Mouse (Mus musculus) limb, embryonic 11.5 days (tissue): ENCODE measurements around the gene Polr2f. TPM values are rescaled to one million over a fixed set of nuclear protein-coding genes. Genes with fewer than 3 reads are reported as not detected.

Source experiments
- ATAC-seq: fragments of 200-750 bp; cut with Nextera tagmentation; 2 replicates; pipeline ENCODE4 v1.8.0; 2017; ENCODE audit warnings: low read depth; ENCODE audit not compliant: insufficient number of reproducible peaks, low FRiP score, low TSS enrichment
- DNase-seq: peaks from one replicate; pipeline ENCODE4 v3.0.0-alpha.2; 2015; ENCODE audit warnings: low spot score
- H3K27ac ChIP-seq: fragments of 300-500 bp; sonication (generic); replicated peaks from 2 replicates; pipeline ENCODE4 v1.5.1; 2014; ENCODE audit warnings: low read depth, mild to moderate bottlenecking, low read length
- H3K27me3 ChIP-seq: fragments of 300-500 bp; sonication (generic); 2 replicates; pipeline ENCODE4 v1.6.1; 2014; ENCODE audit warnings: mild to moderate bottlenecking, low read length, mixed read lengths; ENCODE audit not compliant: control insufficient read depth, insufficient read depth
- H3K36me3 ChIP-seq: fragments of 300-500 bp; sonication (generic); 2 replicates; pipeline ENCODE4 v1.6.1; 2014; ENCODE audit warnings: mild to moderate bottlenecking, low read length, moderate library complexity, mixed read lengths; ENCODE audit not compliant: control insufficient read depth, insufficient read depth
- H3K4me1 ChIP-seq: fragments of 300-500 bp; sonication (generic); 2 replicates; pipeline ENCODE4 v1.6.1; 2014; ENCODE audit warnings: low read length, mixed read lengths; ENCODE audit not compliant: control insufficient read depth, insufficient read depth
- H3K4me2 ChIP-seq: fragments of 300-500 bp; sonication (generic); 2 replicates; pipeline ENCODE4 v1.6.1; 2014; ENCODE audit warnings: low read depth, mild to moderate bottlenecking, moderate library complexity; ENCODE audit not compliant: severe bottlenecking
- H3K4me3 ChIP-seq: fragments of 300-500 bp; sonication (generic); 2 replicates; pipeline ENCODE4 v1.5.1; 2014; ENCODE audit warnings: low read depth, low read length
- H3K9ac ChIP-seq: fragments of 300-500 bp; sonication (generic); 2 replicates; pipeline ENCODE4 v1.6.1; 2014; ENCODE audit warnings: mild to moderate bottlenecking, low read length
- H3K9me3 ChIP-seq: fragments of 300-500 bp; sonication (generic); 2 replicates; pipeline ENCODE4 v1.6.1; 2016; ENCODE audit warnings: low read length; ENCODE audit not compliant: control insufficient read depth
- WGBS: fragments of 180-500 bp; shearing (Covaris S2); extraction: QIAGEN DNeasy Blood & Tissue Kit; methylation state at CpG from one replicate; pipeline ENCODE4 v1.1.7; 2014; 5-methylcytosine and 5-hydroxymethylcytosine counted together
- polyA plus RNA-seq: library from polyadenylated mRNA; unstranded; fragments of >200 nt; fragmentation: Nextera tagmentation; extraction: Ambion mirVana; gene quantifications from 2 replicates; pipeline ENCODE4 v1.2.1, GENCODE M21; 2014

Gene Polr2f
- polyA plus RNA-seq = 354 and 385 TPM in 2 replicates

DNA sequence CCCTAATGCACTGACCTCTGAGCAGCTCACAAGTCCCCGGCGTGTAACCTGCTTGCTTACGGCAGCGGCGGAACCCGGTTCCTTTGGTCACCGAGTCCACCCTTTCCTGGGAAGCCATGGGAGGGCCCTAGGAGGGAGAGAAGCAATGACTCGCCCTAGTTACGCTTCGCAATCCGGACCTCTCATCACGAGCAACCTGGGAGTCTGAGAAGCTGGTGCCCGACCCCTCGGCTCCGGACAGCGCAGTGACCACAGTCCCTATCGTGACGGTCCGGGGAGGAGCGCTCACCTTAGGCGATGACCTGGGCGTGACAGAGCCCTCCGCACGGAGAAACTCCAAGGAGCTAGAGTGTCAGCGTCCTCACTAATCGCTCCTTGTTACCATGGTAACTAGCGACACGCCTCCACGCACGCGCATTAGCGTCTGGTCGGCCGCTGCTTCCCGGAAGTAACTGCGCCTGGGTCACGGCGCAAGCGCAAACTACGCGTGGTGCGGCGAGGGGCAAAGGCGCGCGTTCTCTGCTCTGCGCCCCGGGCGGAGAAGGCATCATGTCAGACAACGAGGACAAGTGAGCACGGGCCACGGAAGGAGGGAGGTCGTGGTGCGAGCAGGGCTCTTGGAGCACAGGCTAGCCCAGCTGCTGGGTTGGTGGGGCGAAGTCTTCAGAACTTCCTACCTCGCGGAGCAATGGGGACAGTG lies at the start of gene Polr2f, which contains the start of gene 1700088E04Rik:
Gene Polr2f, plus strand, starts transcription at position 144 of the 700 bp plus-strand sequence.
Gene 1700088E04Rik, minus strand, starts transcription at position 388 of the 700 bp plus-strand sequence.
- Histone ChIP-seq H3K4me1 (peaks cover 6% of the 10 kb centered on the region; the same call in 1 of the 2 replicates), H3K9ac (peak within 1 kb of the TSS; percentile 81), H3K36me3 (0 out of 2 replicates have a peak, but pooled peaks cover 5% of the 10 kb centered on the region), H3K9me3 (no peaks in the 10 kb centered on the region), H3K4me2 (peak within 1 kb of the TSS; percentile 93), H3K27me3 (no peaks in the 10 kb centered on the region), H3K4me3 (peak within 1 kb of the TSS; percentile 89), H3K27ac (peak within 1 kb of the TSS; percentile 22; the same call in 1 of the 2 replicates)
- under 1% methylated on average over 57 of the region's 57 CpGs for WGBS
- DNase-seq (peak; percentile 97), ATAC-seq (peak; percentile 80)

DNA sequence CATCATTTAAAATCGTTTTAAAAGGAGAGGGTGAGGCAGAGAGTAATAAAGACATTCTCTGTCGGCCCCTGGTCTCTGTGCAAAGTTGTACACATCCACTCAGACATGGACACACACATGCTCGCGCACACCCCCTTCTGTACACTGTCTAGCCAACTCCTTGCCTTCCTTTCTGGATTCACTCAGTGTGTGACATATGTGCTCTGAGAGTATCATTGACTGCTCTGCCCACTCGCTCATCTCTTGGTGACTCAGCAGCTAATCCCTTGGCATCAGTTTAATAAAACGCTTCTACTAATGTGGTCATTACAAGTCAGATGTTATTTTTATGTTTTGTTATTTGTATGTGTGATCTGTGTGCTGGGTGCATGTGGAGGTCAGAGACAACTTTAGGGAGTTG lies 48.5 kb upstream of the Polr2f start:
- Histone ChIP-seq H3K27ac (no peak overlapping the region), H3K4me2 (no peak overlapping the region), H3K4me1 (no peaks in the 10 kb centered on the region), H3K36me3 (peaks cover 30% of the 10 kb centered on the region), H3K4me3 (no peak overlapping the region), H3K9ac (no peak overlapping the region), H3K9me3 (no peaks in the 10 kb centered on the region), H3K27me3 (no peaks in the 10 kb centered on the region)
- WGBS = 91% methylated on average over 6 of the region's 6 CpGs
- DNase-seq = no peak
- no peak for ATAC-seq

- no peak for ATAC-seq
- H3K4me2 ChIP-seq = no peak overlapping the region
- peaks cover 28% of the 10 kb centered on the region for H3K36me3 ChIP-seq
- H3K4me3 ChIP-seq = no peak overlapping the region
- no peaks in the 10 kb centered on the region for H3K4me1 ChIP-seq
- DNase-seq = no peak
- WGBS = 81% methylated on average over 7 of the region's 7 CpGs
- no peaks in the 10 kb centered on the region for H3K9me3 ChIP-seq
- H3K27ac ChIP-seq = no peak overlapping the region
- H3K27me3 ChIP-seq = no peaks in the 10 kb centered on the region
- no peak overlapping the region for H3K9ac ChIP-seq
Measured at GRCm38 (mm10) chr15:79093083-79093839, 47.5 kb upstream of the Polr2f start.

DNA sequence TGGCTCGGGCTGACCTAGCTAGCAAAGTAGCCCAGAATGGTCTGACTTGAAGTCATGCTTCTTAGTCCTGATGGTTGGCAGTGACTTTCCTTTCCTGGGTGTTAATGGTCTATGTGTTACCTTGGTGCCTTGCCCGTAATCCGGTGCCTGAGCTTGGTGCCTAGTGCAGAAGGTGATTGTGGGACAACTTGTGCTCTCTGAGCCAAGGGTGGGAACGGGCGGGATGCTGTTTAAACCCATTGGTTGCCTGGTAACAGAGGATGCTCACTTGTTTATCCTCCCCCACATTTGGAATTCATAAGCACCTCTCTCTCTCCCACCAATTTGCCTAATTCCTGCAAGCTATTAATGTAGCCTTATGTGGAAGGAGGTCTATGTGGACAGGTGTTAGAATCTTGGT lies 45.3 kb upstream of the Polr2f start:
- no peak for ATAC-seq

GRCm38 (mm10) chr15:79096556-79096955 lies 44.3 kb upstream of the Polr2f start:
- Histone ChIP-seq H3K4me2 (no peak overlapping the region), H3K27ac (no peak overlapping the region; the same call in 1 of the 2 replicates), H3K4me3 (no peak overlapping the region), H3K9ac (no peak overlapping the region), H3K4me1 (no peaks in the 10 kb centered on the region), H3K27me3 (no peaks in the 10 kb centered on the region), H3K36me3 (peaks cover 13% of the 10 kb centered on the region), H3K9me3 (no peaks in the 10 kb centered on the region)
- DNase-seq (no peak), ATAC-seq (no peak)
- WGBS = 72% methylated on average over 3 of the region's 3 CpGs

More for the DNA sequence above, 45.3 kb upstream of the Polr2f start:
- Histone ChIP-seq H3K4me1 (no peaks in the 10 kb centered on the region), H3K27ac (no peak overlapping the region), H3K36me3 (peaks cover 18% of the 10 kb centered on the region), H3K9me3 (no peaks in the 10 kb centered on the region), H3K27me3 (no peaks in the 10 kb centered on the region), H3K9ac (no peak overlapping the region), H3K4me2 (no peak overlapping the region), H3K4me3 (no peak overlapping the region)
- DNase-seq = no peak
- WGBS = 94% methylated on average over 5 of the region's 5 CpGs

- no peaks in the 10 kb centered on the region for H3K4me1 ChIP-seq
- H3K27ac ChIP-seq = no peak overlapping the region
- H3K4me2 ChIP-seq = no peak overlapping the region
- ATAC-seq = no peak
- H3K9ac ChIP-seq = no peak overlapping the region
- H3K36me3 ChIP-seq = peaks cover 10% of the 10 kb centered on the region
- WGBS = 44% methylated on average over 2 of the region's 2 CpGs
- H3K9me3 ChIP-seq = no peaks in the 10 kb centered on the region
- no peak overlapping the region for H3K4me3 ChIP-seq
- no peaks in the 10 kb centered on the region for H3K27me3 ChIP-seq
- no peak for DNase-seq
Measured at GRCm38 (mm10) chr15:79097135-79097534, 43.7 kb upstream of the Polr2f start.

DNA sequence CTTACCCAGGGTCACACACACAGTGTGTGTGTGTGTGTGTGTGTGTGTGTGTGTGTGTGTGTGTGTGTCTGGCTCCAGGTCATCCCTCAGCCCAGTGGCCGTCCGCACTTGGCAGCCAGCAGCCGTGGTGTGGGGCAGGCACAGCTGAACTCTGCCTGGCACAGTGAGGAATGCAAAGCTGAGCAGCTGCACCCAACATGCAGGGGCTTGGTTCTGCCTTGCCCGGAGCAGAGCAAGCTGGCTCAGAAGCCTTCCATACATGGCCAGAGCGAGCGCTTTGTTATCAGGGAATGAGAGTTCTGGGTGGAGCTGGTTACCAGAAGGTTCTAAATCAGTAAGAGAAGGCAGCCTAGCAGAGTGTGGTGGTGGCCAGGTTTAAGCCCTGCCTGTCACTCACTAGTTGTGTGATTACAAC lies 43.2 kb upstream of the Polr2f start:
- DNase-seq (no peak), ATAC-seq (no peak)
- Histone ChIP-seq H3K27ac (no peak overlapping the region), H3K4me2 (no peak overlapping the region), H3K36me3 (peaks cover 7% of the 10 kb centered on the region), H3K4me1 (no peaks in the 10 kb centered on the region), H3K9ac (no peak overlapping the region), H3K27me3 (no peaks in the 10 kb centered on the region), H3K9me3 (no peaks in the 10 kb centered on the region), H3K4me3 (no peak overlapping the region)
- WGBS = 50% methylated on average over 6 of the region's 6 CpGs

DNA sequence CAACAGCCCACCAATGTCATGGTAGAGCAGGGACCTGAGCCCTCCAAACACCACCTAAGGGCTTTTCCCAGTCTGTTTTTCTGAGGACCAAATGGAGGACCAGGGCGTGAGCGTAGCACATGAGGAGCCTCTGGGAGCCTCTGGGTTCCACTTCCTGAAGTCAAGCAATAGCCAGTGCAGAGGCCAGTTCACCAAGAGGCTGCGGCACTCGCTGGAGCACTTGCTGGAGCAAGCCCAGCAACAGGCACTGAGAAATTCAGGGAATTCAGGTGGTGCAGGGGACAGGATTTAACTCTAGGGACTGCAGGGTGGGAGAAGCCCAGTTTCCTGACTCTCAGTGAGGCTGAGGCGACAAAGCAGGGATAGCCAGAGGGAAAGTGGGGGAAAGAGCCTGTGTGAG lies 42.6 kb upstream of the Polr2f start:
- no peak overlapping the region for H3K27ac ChIP-seq
- H3K9me3 ChIP-seq = no peaks in the 10 kb centered on the region
- peaks cover 7% of the 10 kb centered on the region for H3K36me3 ChIP-seq
- H3K4me1 ChIP-seq = no peaks in the 10 kb centered on the region
- no peaks in the 10 kb centered on the region for H3K27me3 ChIP-seq
- 55% methylated on average over 5 of the region's 5 CpGs for WGBS
- ATAC-seq (no peak), DNase-seq (no peak)
- no peak overlapping the region for H3K4me2 ChIP-seq
- no peak overlapping the region for H3K4me3 ChIP-seq
- H3K9ac ChIP-seq = no peak overlapping the region
